Mouse (Mus musculus) adrenal gland, postnatal 10 days (tissue): ENCODE results near the gene Wdr66. TPM values are rescaled to one million over a fixed set of nuclear protein-coding genes. Genes with fewer than 3 reads are reported as not detected.
A peak's percentile ranks its signal among the peaks of the same experiment; 100 is the strongest.

ENCODE experiments used
- DNase-seq: peaks from one replicate; pipeline ENCODE4 v3.0.0; 2021; ENCODE audit warnings: mixed read lengths
- total RNA-seq, 2 experiments: library from RNA; stranded (reverse); gene quantifications; 2 replicates each; pipeline ENCODE4 v1.2.3; 2021

Wdr66 gene
- total RNA-seq, 2 experiments from 2014 or later: 0.39 to 0.73 TPM

- no peak for DNase-seq
These were observed 62.0 kb downstream of the Wdr66 start for GRCm38 (mm10) chr5:123313851-123314380.

DNA sequence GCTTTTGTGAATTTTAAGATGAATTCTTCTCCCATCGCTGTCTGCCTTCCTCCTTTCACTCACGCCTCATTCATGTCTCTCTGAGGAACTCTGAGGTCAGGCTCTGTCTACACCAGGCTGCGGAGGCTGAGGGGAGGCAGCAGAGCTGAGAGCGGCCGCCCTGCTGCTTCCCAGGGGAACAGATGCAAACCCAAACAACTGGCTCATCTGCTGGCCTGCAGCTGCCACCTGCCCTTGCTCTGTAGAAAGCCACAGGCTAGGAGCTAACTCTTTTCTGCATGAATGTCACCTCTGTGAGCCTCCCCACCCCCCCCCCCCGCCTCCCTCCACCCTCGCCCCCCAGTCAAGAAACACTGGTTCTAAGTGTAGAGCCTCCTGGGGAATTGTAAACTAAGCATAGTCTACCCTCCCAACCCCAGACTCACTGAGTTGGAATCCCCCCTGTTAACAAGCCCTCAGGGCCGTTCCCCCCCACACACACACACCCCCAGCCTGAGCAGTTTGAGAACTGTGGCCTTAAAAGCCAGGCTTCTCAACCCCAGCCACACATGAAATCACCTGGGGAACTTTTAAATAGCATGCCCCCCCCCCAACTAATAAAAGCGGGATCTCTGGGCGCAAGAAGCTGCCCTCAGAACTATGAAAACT, 63.4 kb downstream of the Wdr66 start:
- no peak for DNase-seq

DNA sequence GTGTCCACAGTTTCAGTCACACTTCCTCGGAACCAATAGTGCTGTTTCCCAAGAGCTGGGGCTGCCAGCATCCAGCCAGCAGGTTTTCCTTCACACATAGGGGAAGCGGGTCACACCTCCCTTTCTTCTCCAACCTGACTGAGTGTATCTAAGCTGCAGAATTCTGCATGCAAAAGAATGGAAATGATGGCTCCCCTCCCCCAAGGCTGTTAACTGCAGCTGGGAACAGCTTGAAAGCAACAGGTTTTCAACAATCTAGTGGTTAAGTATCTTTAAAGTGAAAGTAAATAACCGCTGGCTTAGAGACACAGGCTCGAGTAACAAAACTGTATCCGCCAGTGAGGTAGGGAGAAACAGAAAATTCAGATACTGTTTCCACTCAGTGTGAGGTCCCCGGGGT, 66.1 kb downstream of the Wdr66 start:
- DNase-seq: peak; percentile 34

DNA sequence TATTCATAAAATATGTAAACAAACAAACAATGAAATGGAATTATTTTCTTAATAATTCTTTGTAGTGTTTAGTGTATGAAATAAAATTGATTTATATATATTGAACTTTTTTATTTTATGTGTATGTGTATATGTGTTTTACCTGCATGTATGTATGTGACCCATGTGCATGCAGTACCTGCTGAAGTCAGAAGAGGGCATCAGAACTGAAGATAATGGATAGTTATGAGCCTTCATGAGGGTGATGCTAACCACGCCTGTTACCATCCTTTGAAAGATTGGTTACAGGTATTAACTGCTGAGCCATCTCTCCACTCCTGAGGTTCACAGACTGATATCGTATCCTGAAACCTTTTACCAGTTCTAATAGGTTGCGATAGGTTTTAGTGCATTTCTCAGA, 68.2 kb downstream of the Wdr66 start:
- no peak for DNase-seq

GRCm38 (mm10) chr5:123324242-123324641, 72.3 kb downstream of the Wdr66 start:
- no peak for DNase-seq

DNA sequence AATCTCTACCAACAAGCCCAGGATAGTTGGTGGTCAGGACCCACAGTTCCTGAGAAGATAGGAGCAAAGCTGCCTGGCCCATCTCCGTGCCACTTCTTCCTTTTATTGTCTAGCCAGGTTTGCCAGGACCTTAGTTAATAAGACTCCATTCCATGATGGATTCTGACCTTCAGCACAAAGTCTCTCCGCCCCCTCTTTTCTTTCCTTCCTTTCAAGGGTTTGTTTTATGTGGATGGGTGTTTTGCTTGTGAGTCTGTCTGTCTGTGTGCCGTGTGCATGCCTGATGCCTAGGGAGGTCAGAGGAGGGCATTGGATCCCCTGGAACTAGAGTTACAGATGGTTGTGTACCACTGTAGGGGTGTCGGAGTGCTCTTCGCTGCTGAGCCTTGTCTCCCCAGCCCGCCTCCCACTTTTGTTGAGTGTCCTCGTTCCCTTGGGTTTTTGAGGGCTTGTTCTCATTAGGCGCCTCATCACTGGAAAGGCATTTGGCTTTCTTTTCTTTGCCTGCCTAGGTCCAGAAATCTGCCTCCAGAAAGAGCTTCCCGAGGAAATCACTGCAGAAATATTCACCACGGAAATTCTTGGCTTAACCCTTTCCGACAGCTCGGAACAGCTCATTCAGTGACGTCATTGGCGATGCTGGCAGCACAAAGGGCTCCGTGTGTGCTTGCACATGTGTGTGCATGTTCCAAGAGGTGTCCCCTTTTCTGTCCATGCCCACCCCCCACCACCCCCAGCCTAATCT, 74.3 kb downstream of the Wdr66 start:
- no peak for DNase-seq

- DNase-seq: no peak
These were observed 74.8 kb downstream of the Wdr66 start for GRCm38 (mm10) chr5:123326751-123327148.

DNA sequence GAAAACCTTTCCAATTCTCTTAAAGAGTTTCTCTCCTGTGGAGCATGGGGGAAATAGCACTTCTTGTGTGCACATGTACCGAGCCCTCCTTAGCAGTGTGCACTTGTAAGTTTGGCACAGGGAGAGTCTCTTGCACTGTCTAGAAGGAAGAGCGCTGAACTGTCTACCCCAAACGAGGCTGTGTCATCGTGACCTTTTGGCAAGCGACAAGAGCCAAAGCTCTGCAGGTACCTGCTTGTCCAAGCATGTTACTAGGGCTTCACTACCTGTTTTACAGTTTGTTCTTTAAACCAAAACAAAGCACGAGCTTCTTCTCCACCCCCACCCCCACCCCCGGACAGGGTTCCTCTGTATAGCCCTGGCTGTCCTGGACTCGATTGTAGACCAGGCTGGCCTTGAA, 75.8 kb downstream of the Wdr66 start:
- no peak for DNase-seq

GRCm38 (mm10) chr5:123333566-123333965, 81.7 kb downstream of the Wdr66 start:
- no peak for DNase-seq

DNA sequence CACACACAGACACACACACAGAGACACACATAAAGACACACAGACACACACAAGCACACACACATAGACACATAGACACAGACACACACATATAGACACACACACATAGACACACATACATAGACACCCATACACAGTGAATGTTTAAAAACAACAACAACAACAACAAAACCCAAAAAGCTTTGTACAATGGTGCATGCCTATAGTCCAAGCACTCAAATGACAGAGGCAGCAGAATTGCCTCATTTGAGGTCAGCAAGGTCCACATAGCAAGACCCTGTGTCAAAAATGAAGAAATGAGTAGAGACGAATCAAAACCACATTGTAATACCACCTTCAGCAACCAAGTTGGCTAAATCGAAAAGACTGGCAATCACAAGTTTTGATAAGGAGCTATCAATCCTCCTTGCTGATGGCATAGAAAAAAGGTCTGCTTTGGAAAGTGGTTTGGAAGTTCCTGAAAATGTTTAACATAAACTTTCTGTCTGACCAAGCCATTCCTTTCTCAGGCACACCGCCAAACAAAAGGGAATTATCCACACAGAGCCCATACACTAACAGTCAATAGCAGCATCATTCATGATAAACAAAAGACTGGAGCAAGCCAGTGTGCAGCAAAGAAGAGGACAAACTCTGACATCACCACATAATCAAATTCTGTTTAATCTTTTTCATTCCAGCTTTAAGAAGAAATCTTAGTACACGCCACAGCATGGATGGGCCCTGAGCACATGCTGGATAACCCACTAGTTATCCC, 84.5 kb downstream of the Wdr66 start:
- DNase-seq: no peak

GRCm38 (mm10) chr5:123338463-123338862, 86.6 kb downstream of the Wdr66 start:
- no peak for DNase-seq

DNA sequence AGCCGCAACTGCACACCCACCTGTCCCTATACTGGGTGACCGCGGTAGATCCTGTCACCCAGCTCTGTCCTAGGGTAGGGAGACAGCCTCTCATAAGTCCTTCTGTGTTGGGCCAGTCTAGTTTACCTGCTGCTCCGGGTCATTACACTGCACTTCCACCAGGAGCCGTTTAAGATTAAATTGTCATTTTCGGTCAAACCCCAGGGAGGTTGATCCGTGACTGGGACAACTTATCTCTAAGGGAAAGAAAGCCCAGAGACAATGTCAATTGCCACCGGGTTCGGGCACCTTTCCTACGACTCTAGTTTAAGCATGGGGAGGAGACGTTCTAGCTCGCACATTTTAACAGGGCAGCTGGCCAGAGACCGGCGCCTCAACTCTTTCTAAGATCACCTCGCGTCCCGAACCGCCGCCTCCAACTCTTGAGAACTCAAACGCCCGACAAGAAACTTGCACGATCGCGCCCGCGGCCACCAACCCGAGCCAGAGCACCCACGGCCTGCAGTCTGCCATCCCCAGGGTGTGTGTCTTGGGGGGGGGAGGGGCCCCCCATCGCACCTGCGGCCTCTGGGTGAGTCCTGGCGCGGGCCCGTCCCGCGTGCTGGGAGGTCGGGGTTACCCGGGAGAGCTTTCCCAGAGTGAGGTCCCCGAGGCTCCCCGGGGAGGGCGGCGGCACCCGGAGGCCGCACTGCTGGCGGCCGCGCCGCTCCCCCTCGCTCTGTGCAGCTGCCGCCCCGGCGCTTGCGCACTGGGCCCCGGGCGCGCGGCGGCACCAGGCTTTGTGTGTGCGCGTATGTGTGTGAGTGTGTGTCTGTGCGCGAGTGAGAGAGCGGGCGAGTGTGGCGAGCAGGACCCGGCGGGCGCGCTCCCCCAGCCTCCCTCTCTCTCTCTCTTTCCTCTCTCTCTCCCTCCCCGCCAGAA, 92.1 kb downstream of the Wdr66 start, which contains the start of gene Bcl7a:
Gene Bcl7a, plus strand, starts transcription at position 128 of the 921 bp plus-strand sequence.
- DNase-seq: peak; percentile 93

DNA sequence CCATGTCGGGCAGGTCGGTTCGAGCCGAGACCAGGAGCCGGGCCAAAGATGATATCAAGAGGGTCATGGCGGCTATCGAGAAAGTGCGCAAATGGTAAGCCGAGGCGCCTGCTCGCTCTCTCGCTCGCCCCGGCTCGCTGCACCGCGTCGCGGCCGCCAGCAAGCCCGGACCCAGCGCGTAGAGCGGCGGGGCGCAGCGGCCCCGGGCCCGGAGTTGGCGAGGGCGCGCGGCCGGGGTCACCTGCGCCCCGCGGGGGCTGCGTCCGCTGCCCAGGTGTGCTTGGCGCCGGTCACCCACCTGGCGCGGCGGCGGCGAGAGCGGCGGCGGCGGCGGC, 92.7 kb downstream of the Wdr66 start:
- DNase-seq: no peak

DNA sequence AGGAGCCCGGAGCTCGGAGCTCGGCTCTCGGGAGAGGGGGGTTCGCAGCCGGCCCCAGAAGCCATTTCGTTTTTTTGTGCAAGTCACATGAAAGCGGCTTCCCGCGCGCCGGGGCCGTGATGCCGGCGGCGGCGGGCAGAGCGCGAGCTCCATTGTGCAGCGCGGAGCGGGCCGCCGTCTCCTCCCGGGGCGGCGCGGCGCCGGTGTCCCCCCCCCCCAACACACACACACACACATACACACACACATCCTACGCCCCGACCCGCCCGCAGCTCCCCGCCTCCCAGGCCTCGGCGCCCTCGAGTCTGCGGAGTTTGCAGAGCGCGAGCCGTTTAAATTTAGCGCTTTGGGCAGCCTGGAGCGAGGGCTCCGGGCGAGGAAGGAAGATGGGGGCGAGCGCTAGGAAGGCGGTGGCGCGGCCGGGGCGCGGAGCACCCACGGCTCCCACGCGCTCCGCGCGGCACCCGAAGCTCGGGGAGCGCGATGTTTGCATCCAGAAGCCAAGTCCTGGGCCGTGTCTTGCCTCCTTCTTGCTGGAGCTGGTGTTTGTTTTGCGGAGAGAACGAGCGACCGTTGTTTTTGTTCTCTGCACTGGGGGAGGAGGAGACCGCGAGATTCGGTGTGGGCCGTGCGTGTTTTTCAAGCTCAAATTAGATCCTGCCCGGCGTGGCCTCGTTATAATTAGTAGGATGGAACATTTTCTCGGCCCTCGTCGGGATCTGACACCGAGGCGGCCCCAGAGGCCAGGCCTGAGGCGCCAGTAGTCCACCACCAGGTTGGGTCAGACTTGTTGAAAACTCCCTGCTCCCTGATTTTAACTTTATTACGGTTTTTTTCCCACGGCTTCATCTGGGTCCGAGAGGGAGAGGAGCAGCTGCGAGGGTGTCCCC, 93.3 kb downstream of the Wdr66 start:
- DNase-seq: peak; percentile 73

DNA sequence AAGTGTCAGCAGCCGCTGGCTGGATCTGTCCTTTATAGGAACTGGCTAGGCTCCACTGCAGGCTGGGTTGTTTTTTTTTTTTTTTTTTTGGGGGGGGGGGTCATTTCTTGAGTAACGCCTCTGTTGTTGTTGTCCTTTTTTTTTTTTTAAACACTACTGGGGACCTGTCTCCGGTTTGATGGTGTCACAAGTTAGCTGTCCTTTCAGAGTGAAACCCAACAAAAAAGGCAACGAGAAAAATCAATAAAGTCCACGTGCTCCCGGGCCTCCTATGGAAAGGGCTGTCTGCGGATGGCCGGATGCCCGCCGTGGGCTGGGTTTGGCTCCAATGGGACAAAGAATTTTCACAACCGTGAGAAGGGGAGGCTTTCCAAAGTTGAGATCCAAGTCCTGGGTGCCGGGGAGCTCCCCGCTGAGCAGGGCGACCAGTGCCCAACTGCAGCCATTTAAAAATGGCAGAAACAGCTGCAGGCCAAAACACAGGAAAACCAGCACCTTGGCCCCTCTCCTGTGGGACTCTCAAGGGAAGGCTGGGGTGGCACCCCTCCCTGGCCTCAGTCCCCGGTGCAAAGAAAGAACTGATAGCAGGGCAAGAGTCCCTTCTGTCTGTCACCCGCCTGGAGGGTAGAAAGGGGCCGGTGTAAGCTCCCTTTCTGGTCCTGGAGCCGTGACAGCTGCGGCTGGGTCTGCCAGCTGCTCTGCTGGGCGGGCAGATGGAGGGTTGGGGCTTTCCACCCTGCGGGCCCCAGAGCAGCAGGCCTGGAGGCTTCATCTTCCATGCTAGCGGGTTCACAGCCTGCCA, 94.2 kb downstream of the Wdr66 start:
- peak; percentile 84 for DNase-seq

- DNase-seq: no peak
These were observed 94.9 kb downstream of the Wdr66 start for GRCm38 (mm10) chr5:123346701-123347270.

DNA sequence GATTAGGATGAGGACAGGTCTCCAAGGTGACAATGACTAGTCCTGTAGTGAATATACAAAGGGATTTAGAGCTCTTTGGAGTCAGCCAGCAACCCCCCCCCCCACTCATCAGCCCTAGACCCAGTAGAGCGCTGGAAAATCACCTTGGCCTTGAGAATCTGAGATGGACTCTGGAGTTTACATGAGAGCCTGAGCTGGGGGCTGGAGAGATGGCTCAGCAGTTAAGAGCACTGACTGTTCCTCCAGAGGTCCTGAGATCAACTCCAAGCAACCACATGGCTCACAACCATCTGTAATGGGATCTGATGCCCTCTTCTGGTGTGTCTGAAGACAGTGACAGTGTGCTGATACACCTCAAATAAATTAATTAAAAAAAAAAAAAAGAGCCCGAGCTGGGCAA, 96.1 kb downstream of the Wdr66 start:
- no peak for DNase-seq

DNA sequence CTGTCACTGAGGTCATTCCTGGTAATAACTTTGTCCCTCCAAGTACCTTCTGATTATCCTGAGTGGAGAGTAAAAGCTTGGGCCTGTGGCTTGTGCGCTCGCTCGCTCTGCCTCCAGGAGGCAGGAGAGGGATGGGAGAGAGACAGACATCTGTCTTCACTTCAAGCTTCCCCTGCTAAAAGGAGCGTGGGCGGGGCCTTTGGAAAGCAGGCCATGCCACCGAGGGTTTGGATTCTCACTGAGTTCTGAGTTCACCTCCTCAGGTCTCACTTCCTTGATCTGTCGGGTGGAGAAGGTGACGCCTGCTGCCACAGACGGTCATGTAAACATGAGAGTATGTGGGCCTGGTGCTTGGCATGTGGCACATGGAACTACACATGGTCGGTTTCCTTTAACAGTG, 98.5 kb downstream of the Wdr66 start:
- peak; percentile 36 for DNase-seq

- no peak for DNase-seq
These were observed 104.0 kb downstream of the Wdr66 start for GRCm38 (mm10) chr5:123355918-123356317.

GRCm38 (mm10) chr5:123357253-123357652, 105.4 kb downstream of the Wdr66 start:
- no peak for DNase-seq
